Mouse (Mus musculus) liver, postnatal 0 days (tissue): ENCODE results near the gene Aldh4a1. TPM values are rescaled to one million over a fixed set of nuclear protein-coding genes. Genes with fewer than 3 reads are reported as not detected.

Experiments
- ATAC-seq: fragments of 200-750 bp; cut with Nextera tagmentation; 2 replicates; pipeline ENCODE4 v1.8.0; 2017; ENCODE audit warnings: mild to moderate bottlenecking, moderate library complexity
- DNase-seq: peaks from one replicate; pipeline ENCODE4 v3.0.0-alpha.2; 2016
- H3K27ac ChIP-seq: fragments of 300-500 bp; sonication (generic); 2 replicates; pipeline ENCODE4 v1.5.1; 2014; ENCODE audit warnings: antibody characterized with exemption, moderate library complexity, mild to moderate bottlenecking, low read depth
- H3K27me3 ChIP-seq: fragments of 300-500 bp; sonication (generic); 2 replicates; pipeline ENCODE4 v1.6.1; 2014; ENCODE audit warnings: low read length, control low read depth, mixed read lengths; ENCODE audit not compliant: insufficient read depth
- H3K36me3 ChIP-seq: fragments of 300-500 bp; sonication (generic); replicated peaks from 2 replicates; pipeline ENCODE4 v1.6.1; 2014; ENCODE audit warnings: mild to moderate bottlenecking, control low read depth, low read length, moderate library complexity, mixed read lengths; ENCODE audit not compliant: insufficient read depth
- H3K4me1 ChIP-seq: fragments of 300-500 bp; sonication (generic); 2 replicates; pipeline ENCODE4 v1.6.1; 2014; ENCODE audit warnings: antibody characterized with exemption, mild to moderate bottlenecking, control low read depth; ENCODE audit not compliant: insufficient read depth
- H3K4me2 ChIP-seq: fragments of 300-500 bp; sonication (generic); 2 replicates; pipeline ENCODE4 v1.6.1; 2014; ENCODE audit warnings: low read depth, mild to moderate bottlenecking, low read length, moderate library complexity, mixed read lengths
- H3K4me3 ChIP-seq: fragments of 300-500 bp; sonication (generic); 2 replicates; pipeline ENCODE4 v1.5.1; 2014; ENCODE audit warnings: low read depth, low read length
- H3K9ac ChIP-seq: fragments of 300-500 bp; sonication (generic); replicated peaks from 2 replicates; pipeline ENCODE4 v1.6.1; 2014; ENCODE audit warnings: mild to moderate bottlenecking, moderate library complexity
- H3K9me3 ChIP-seq: fragments of 300-500 bp; sonication (generic); 2 replicates; pipeline ENCODE4 v1.6.1; 2016; ENCODE audit warnings: mild to moderate bottlenecking, control low read depth, low read length, mixed read lengths
- CTCF ChIP-seq: sonication (generic); IDR thresholded peaks from 2 replicates; pipeline ENCODE4 v1.5.1; 2016; ENCODE audit warnings: antibody characterized with exemption, low read depth
- EP300 ChIP-seq: IDR thresholded peaks from 2 replicates; pipeline ENCODE4 v1.6.1; 2016; ENCODE audit warnings: antibody characterized with exemption, low read depth, mild to moderate bottlenecking
- WGBS: fragments of 180-500 bp; shearing (Covaris S2); extraction: QIAGEN DNeasy Blood & Tissue Kit; methylation state at CpG from one replicate; pipeline ENCODE4 v1.1.7; 2014; ENCODE audit not compliant: insufficient replicate concordance; 5-methylcytosine and 5-hydroxymethylcytosine counted together
- polyA plus RNA-seq: library from polyadenylated mRNA; unstranded; fragments of >200 nt; fragmentation: Nextera tagmentation; extraction: Ambion mirVana; gene quantifications from 2 replicates; pipeline ENCODE4 v1.2.1, GENCODE M21; 2015

The Aldh4a1 gene
- polyA plus RNA-seq: 81.2 and 86.3 TPM in 2 replicates

GRCm38 (mm10) chr4:139622373-139623282 lies at the start of gene Aldh4a1:
Aldh4a1 (plus strand) TSS chr4:139622866.
- H3K4me2 ChIP-seq: peak within 1 kb of the TSS; percentile 98
- DNase-seq (peak; percentile 88), ATAC-seq (peak; percentile 95)
- no peaks in the 10 kb centered on the region for H3K9me3 ChIP-seq
- H3K27me3 ChIP-seq: no peaks in the 10 kb centered on the region
- H3K4me3 ChIP-seq: peak within 1 kb of the TSS; percentile 78
- WGBS: under 1% methylated on average over 35 of the region's 38 CpGs
- peak within 1 kb of the TSS; percentile 98 for H3K27ac ChIP-seq
- no peaks in the 10 kb centered on the region for H3K36me3 ChIP-seq
- H3K9ac ChIP-seq: peak within 1 kb of the TSS; percentile 77
- peaks cover 21% of the 10 kb centered on the region for H3K4me1 ChIP-seq
- TF ChIP-seq EP300: peak; percentile 78; the same call in 1 of the 2 replicates
- TF ChIP-seq CTCF: no peak

GRCm38 (mm10) chr4:139572928-139573512 lies 49.6 kb upstream of the Aldh4a1 start:
- Histone ChIP-seq H3K4me3 (no peak overlapping the region), H3K4me2 (no peak overlapping the region), H3K9me3 (no peaks in the 10 kb centered on the region), H3K27me3 (peaks cover 18% of the 10 kb centered on the region), H3K36me3 (no peaks in the 10 kb centered on the region), H3K4me1 (peaks cover 10% of the 10 kb centered on the region), H3K27ac (no peak overlapping the region), H3K9ac (no peak overlapping the region)
- TF ChIP-seq EP300: no peak
- no peak for TF ChIP-seq CTCF
- 75% methylated on average over 12 of the region's 12 CpGs for WGBS
- DNase-seq (no peak), ATAC-seq (no peak)

GRCm38 (mm10) chr4:139574156-139574798 lies 48.4 kb upstream of the Aldh4a1 start:
- peak overlapping the region; percentile 89 for H3K27ac ChIP-seq
- H3K27me3 ChIP-seq: peaks cover 18% of the 10 kb centered on the region

GRCm38 (mm10) chr4:139574799-139575672 lies 47.6 kb upstream of the Aldh4a1 start:
- H3K27ac ChIP-seq: peak overlapping the region; percentile 89
- H3K36me3 ChIP-seq: no peaks in the 10 kb centered on the region
- H3K4me3 ChIP-seq: peak overlapping the region; percentile 77
- peak overlapping the region; percentile 92 for H3K4me2 ChIP-seq
- H3K9me3 ChIP-seq: no peaks in the 10 kb centered on the region
- DNase-seq: peak; percentile 46
- WGBS: under 1% methylated on average over 82 of the region's 111 CpGs
- H3K4me1 ChIP-seq: peaks cover 24% of the 10 kb centered on the region
- peaks cover 18% of the 10 kb centered on the region for H3K27me3 ChIP-seq
- peak; percentile 11; the same call in 1 of the 2 replicates for TF ChIP-seq CTCF
- no peak for TF ChIP-seq EP300
- peak; percentile 45 for ATAC-seq
- H3K9ac ChIP-seq: peak overlapping the region; percentile 86

More at GRCm38 (mm10) chr4:139574156-139574798, 48.4 kb upstream of the Aldh4a1 start:
- H3K36me3 ChIP-seq: no peaks in the 10 kb centered on the region
- H3K4me2 ChIP-seq: peak overlapping the region; percentile 92
- under 1% methylated on average over 43 of the region's 52 CpGs for WGBS
- ATAC-seq (peak; percentile 94), DNase-seq (peak; percentile 99)
- peaks cover 16% of the 10 kb centered on the region for H3K4me1 ChIP-seq
- no peak for TF ChIP-seq EP300
- TF ChIP-seq CTCF: peak; percentile 76
- H3K9ac ChIP-seq: peak overlapping the region; percentile 86
- peak overlapping the region; percentile 77 for H3K4me3 ChIP-seq
- H3K9me3 ChIP-seq: no peaks in the 10 kb centered on the region

- 12% methylated on average over 14 of the region's 14 CpGs for WGBS
- Histone ChIP-seq H3K36me3 (no peaks in the 10 kb centered on the region), H3K9ac (peak overlapping the region; percentile 86), H3K4me3 (peak overlapping the region; percentile 77), H3K27me3 (peaks cover 18% of the 10 kb centered on the region), H3K4me1 (peaks cover 26% of the 10 kb centered on the region), H3K9me3 (no peaks in the 10 kb centered on the region), H3K4me2 (peak overlapping the region; percentile 92), H3K27ac (peak overlapping the region; percentile 89)
- ATAC-seq: no peak
- no peak for TF ChIP-seq EP300
- TF ChIP-seq CTCF: no peak
- DNase-seq: no peak
Observed at GRCm38 (mm10) chr4:139575673-139576003, 47.0 kb upstream of the Aldh4a1 start.
